Mouse (Mus musculus): ENCODE data around the gene Sgo1.

DNA sequence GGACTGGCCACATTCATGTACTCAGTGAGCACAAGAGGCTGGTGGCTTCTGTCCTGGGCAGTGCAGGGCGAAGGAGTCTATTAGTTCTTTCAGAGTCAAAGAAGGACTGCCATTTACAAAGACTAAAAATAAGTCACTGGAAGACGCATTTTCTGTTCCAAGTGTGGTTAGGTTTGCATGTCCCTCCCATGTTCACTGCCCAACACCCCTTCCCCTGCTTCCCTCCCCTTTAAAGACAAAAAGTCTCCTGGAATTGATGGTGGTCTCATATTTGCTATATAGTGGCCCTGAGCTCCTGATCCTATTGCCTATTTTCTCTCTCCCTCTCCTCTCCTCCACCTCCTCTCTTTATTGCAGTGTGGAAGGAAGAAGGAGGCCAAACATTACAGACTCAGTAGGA is 33.2 kb downstream of the Sgo1 start:
- TF ChIP-seq GATA1 (IDR thresholded peaks at IDR 0.05; ENCODE audit: borderline replicate concordance, low read length) (no peak), FLI1 (IDR thresholded peaks at IDR 0.05; ENCODE audit: low read length) (no peak)

All from megakaryocyte, embryonic 14.5 days (primary cell).